15 mouse cellular contexts compared by ENCODE assay signal in the genomic region with DNA sequence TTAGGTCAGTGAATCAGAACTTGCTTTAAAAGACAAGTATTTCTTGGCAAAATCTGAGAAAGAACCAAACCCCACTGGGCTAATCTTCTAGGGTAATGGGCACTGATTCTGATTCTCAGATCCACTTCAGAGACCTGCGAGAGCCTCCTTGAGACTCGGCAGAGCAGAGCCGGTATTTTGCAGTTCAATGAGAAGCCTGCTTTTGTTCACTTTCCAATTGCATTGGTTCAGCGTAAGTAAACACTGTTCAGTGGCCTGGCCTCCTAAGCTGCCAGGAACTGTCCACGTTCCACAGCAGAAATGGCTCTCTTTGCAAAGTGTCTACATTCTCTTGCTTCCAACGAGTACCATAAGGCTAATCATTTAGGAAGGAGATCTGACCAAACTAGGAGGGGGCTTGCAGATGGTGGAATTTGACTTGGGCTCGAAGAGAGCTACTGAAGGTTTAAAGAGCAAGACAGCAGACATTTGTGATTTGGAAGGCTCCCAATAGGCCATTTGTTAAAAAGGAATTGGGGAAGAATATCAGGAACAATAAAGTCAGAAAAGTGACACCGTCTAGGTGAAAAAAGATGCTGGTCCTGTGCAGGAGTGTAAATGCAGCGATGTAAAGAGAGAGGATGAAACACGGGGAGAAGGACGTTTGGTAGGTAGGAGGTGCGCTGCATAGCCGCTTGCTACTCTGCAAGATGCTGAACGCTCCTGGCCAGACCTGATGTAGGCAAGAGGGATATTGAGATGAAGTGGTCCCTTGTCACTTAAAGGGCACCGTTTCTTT.
DNase-seq lines count a peak whose midpoint lies in the region; ATAC-seq lines count a peak whose summit lies in the region.
"Had no signal": no experiment of that assay in that cellular context is flagged by ENCODE, and none has a peak within 500 bp of the region (broad histone marks: within the 10 kb centered on the region; RNA-seq: fewer than 3 reads in every experiment).

No protein-coding gene starts in this region.

- H3K27ac ChIP-seq in forebrain, embryonic 14.5 days (ENCODE audit: low read depth, low read length), result peak overlapping the region; percentile 29; the same call in 1 of the 2 replicates
- H3K27ac ChIP-seq in neural tube, embryonic 13.5 days (replicated peaks), result peak overlapping the region; percentile 66
- H3K27ac ChIP-seq: heart, embryonic 13.5 days; macrophage had no signal

- DNase-seq in kidney, postnatal 14 days, result peak; percentile 14
- no peak for DNase-seq in kidney, adult 8-10 months
- peak; percentile 59 for DNase-seq in forebrain, embryonic 14.5 days (ENCODE audit: low spot score)
- peak; percentile 15 for DNase-seq in lung, postnatal 25 days (ENCODE audit: low spot score)
- DNase-seq in cerebellum, adult 18-20 months, result no peak
- no peak for DNase-seq in testis, postnatal 10 days (ENCODE audit: low spot score)
- DNase-seq: cerebellum, adult 11-12 months; gastrocnemius, postnatal 36 days; thymus, adult 2 months had no signal

- peak; percentile 50; the same call in 1 of the 2 replicates for ATAC-seq in forebrain, embryonic 14.5 days
- peak; percentile 28; the same call in 1 of the 2 replicates for ATAC-seq in neural tube, embryonic 13.5 days (ENCODE audit: low read depth)
- ATAC-seq: inflammation-experienced regulatory T-cells, adult 6 months had no signal

- whole genome bisulfite sequencing in forebrain, embryonic 14.5 days, result 39% methylated on average over 15 of the region's 15 CpGs
- 38% methylated on average over 15 of the region's 15 CpGs for WGBS in neural tube, embryonic 13.5 days

- no peak overlapping the region for H3K4me2 ChIP-seq in forebrain, embryonic 14.5 days (ENCODE audit: low read length)
- H3K4me2 ChIP-seq in neural tube, embryonic 13.5 days, result no peak overlapping the region
- H3K4me2 ChIP-seq: heart, embryonic 13.5 days had no signal

- H3K9ac ChIP-seq in forebrain, embryonic 14.5 days (ENCODE audit: low read length), result no peak overlapping the region
- H3K9ac ChIP-seq in neural tube, embryonic 13.5 days, result no peak overlapping the region
- H3K9ac ChIP-seq: heart, embryonic 13.5 days had no signal

- H3K4me1 ChIP-seq in forebrain, embryonic 14.5 days (ENCODE audit: control insufficient read depth, insufficient read depth, low read length), result peaks cover 12% of the 10 kb centered on the region; the same call in 1 of the 2 replicates
- peaks cover 28% of the 10 kb centered on the region for H3K4me1 ChIP-seq in neural tube, embryonic 13.5 days (replicated peaks)
- H3K4me1 ChIP-seq: heart, embryonic 13.5 days had no signal

- no peaks in the 10 kb centered on the region for H3K9me3 ChIP-seq in forebrain, embryonic 14.5 days (replicated peaks; ENCODE audit: control insufficient read depth, low read length)
- no peaks in the 10 kb centered on the region for H3K9me3 ChIP-seq in neural tube, embryonic 13.5 days
- H3K9me3 ChIP-seq: heart, embryonic 13.5 days had no signal

- no peak overlapping the region for H3K4me3 ChIP-seq in forebrain, embryonic 14.5 days (ENCODE audit: low read depth, low read length)
- no peak overlapping the region for H3K4me3 ChIP-seq in neural tube, embryonic 13.5 days
- H3K4me3 ChIP-seq: erythroblast, embryonic 14.5 days; heart, embryonic 13.5 days had no signal

- H3K27me3 ChIP-seq in forebrain, embryonic 14.5 days (replicated peaks; ENCODE audit: control insufficient read depth, insufficient read depth, low read length), result no peaks in the 10 kb centered on the region
- H3K27me3 ChIP-seq in neural tube, embryonic 13.5 days, result no peaks in the 10 kb centered on the region
- H3K27me3 ChIP-seq: heart, embryonic 13.5 days had no signal

- peaks cover 9% of the 10 kb centered on the region; the same call in 1 of the 2 replicates for H3K36me3 ChIP-seq in forebrain, embryonic 14.5 days (ENCODE audit: control insufficient read depth, insufficient read depth, low read length)
- H3K36me3 ChIP-seq in neural tube, embryonic 13.5 days, result peaks cover 6% of the 10 kb centered on the region
- H3K36me3 ChIP-seq: G1E; heart, embryonic 13.5 days had no signal

Comparison
In these comparisons a context has a peak if more than half of its experiments do, and no peak if none do; other contexts are left out.
1. DNase-seq: peak in kidney, postnatal 14 days (single experiment), forebrain, embryonic 14.5 days (single experiment) and lung, postnatal 25 days (single experiment); none in kidney, adult 8-10 months (0 of 2), cerebellum, adult 18-20 months (0 of 2) and testis, postnatal 10 days (single experiment).